Mouse (Mus musculus) liver, postnatal 0 days (tissue): ENCODE measurements around the gene Chrm3. TPM values are rescaled to one million over a fixed set of nuclear protein-coding genes. Genes with fewer than 3 reads are reported as not detected.

ENCODE experiments used
- ATAC-seq: fragments of 200-750 bp; cut with Nextera tagmentation; 2 replicates; pipeline ENCODE4 v1.8.0; 2017; ENCODE audit warnings: mild to moderate bottlenecking, moderate library complexity
- DNase-seq: peaks from one replicate; pipeline ENCODE4 v3.0.0-alpha.2; 2016
- H3K27ac ChIP-seq: fragments of 300-500 bp; sonication (generic); 2 replicates; pipeline ENCODE4 v1.5.1; 2014; ENCODE audit warnings: antibody characterized with exemption, moderate library complexity, mild to moderate bottlenecking, low read depth
- H3K27me3 ChIP-seq: fragments of 300-500 bp; sonication (generic); 2 replicates; pipeline ENCODE4 v1.6.1; 2014; ENCODE audit warnings: low read length, control low read depth, mixed read lengths; ENCODE audit not compliant: insufficient read depth
- H3K36me3 ChIP-seq: fragments of 300-500 bp; sonication (generic); replicated peaks from 2 replicates; pipeline ENCODE4 v1.6.1; 2014; ENCODE audit warnings: mild to moderate bottlenecking, control low read depth, low read length, moderate library complexity, mixed read lengths; ENCODE audit not compliant: insufficient read depth
- H3K4me1 ChIP-seq: fragments of 300-500 bp; sonication (generic); 2 replicates; pipeline ENCODE4 v1.6.1; 2014; ENCODE audit warnings: antibody characterized with exemption, mild to moderate bottlenecking, control low read depth; ENCODE audit not compliant: insufficient read depth
- H3K4me2 ChIP-seq: fragments of 300-500 bp; sonication (generic); 2 replicates; pipeline ENCODE4 v1.6.1; 2014; ENCODE audit warnings: low read depth, mild to moderate bottlenecking, low read length, moderate library complexity, mixed read lengths
- H3K4me3 ChIP-seq: fragments of 300-500 bp; sonication (generic); 2 replicates; pipeline ENCODE4 v1.5.1; 2014; ENCODE audit warnings: low read depth, low read length
- H3K9ac ChIP-seq: fragments of 300-500 bp; sonication (generic); replicated peaks from 2 replicates; pipeline ENCODE4 v1.6.1; 2014; ENCODE audit warnings: mild to moderate bottlenecking, moderate library complexity
- H3K9me3 ChIP-seq: fragments of 300-500 bp; sonication (generic); 2 replicates; pipeline ENCODE4 v1.6.1; 2016; ENCODE audit warnings: mild to moderate bottlenecking, control low read depth, low read length, mixed read lengths
- CTCF ChIP-seq: sonication (generic); IDR thresholded peaks from 2 replicates; pipeline ENCODE4 v1.5.1; 2016; ENCODE audit warnings: antibody characterized with exemption, low read depth
- EP300 ChIP-seq: IDR thresholded peaks from 2 replicates; pipeline ENCODE4 v1.6.1; 2016; ENCODE audit warnings: antibody characterized with exemption, low read depth, mild to moderate bottlenecking
- WGBS: fragments of 180-500 bp; shearing (Covaris S2); extraction: QIAGEN DNeasy Blood & Tissue Kit; methylation state at CpG from one replicate; pipeline ENCODE4 v1.1.7; 2014; ENCODE audit not compliant: insufficient replicate concordance; 5-methylcytosine and 5-hydroxymethylcytosine counted together
- polyA plus RNA-seq: library from polyadenylated mRNA; unstranded; fragments of >200 nt; fragmentation: Nextera tagmentation; extraction: Ambion mirVana; gene quantifications from 2 replicates; pipeline ENCODE4 v1.2.1, GENCODE M21; 2015

Chrm3 gene
- polyA plus RNA-seq, 1 experiment from 2014 or later = not detected

GRCm38 (mm10) chr13:9993571-9993970 is 367.1 kb downstream of the Chrm3 start:
- Histone ChIP-seq H3K9me3 (no peaks in the 10 kb centered on the region), H3K27me3 (no peaks in the 10 kb centered on the region), H3K4me3 (no peak overlapping the region), H3K4me2 (no peak overlapping the region), H3K4me1 (no peaks in the 10 kb centered on the region), H3K36me3 (no peaks in the 10 kb centered on the region), H3K9ac (no peak overlapping the region), H3K27ac (no peak overlapping the region)
- DNase-seq (no peak), ATAC-seq (no peak)
- no peak for TF ChIP-seq CTCF
- TF ChIP-seq EP300 = no peak
- WGBS = 83% methylated on average over 3 of the region's 3 CpGs

GRCm38 (mm10) chr13:9992640-9993039 is 368.0 kb downstream of the Chrm3 start:
- Histone ChIP-seq H3K4me3 (no peak overlapping the region), H3K9ac (no peak overlapping the region), H3K36me3 (no peaks in the 10 kb centered on the region), H3K9me3 (no peaks in the 10 kb centered on the region), H3K27me3 (no peaks in the 10 kb centered on the region), H3K27ac (no peak overlapping the region), H3K4me1 (no peaks in the 10 kb centered on the region), H3K4me2 (no peak overlapping the region)
- 54% methylated on average over 2 of the region's 2 CpGs for WGBS
- TF ChIP-seq EP300 (no peak), CTCF (no peak)
- no peak for ATAC-seq
- no peak for DNase-seq

- Histone ChIP-seq H3K9ac (no peak overlapping the region), H3K4me3 (no peak overlapping the region), H3K27ac (no peak overlapping the region), H3K4me1 (no peaks in the 10 kb centered on the region), H3K27me3 (no peaks in the 10 kb centered on the region), H3K36me3 (no peaks in the 10 kb centered on the region), H3K9me3 (no peaks in the 10 kb centered on the region), H3K4me2 (no peak overlapping the region)
- ATAC-seq (no peak), DNase-seq (no peak)
- WGBS = 37% methylated on average over 6 of the region's 6 CpGs
- no peak for TF ChIP-seq CTCF
- no peak for TF ChIP-seq EP300
Observed at GRCm38 (mm10) chr13:9985648-9986047, 375.0 kb downstream of the Chrm3 start.

GRCm38 (mm10) chr13:9983293-9983692 is 377.4 kb downstream of the Chrm3 start:
- DNase-seq = no peak

GRCm38 (mm10) chr13:9977699-9978098 is 382.9 kb downstream of the Chrm3 start:
- Histone ChIP-seq H3K9me3 (no peaks in the 10 kb centered on the region), H3K27me3 (no peaks in the 10 kb centered on the region), H3K27ac (no peak overlapping the region), H3K4me3 (no peak overlapping the region), H3K4me2 (no peak overlapping the region), H3K4me1 (no peaks in the 10 kb centered on the region), H3K36me3 (no peaks in the 10 kb centered on the region), H3K9ac (no peak overlapping the region)
- WGBS = 90% methylated on average over 1 of the region's 1 CpGs
- ATAC-seq = no peak
- DNase-seq = no peak
- TF ChIP-seq CTCF (no peak), EP300 (no peak)

More at GRCm38 (mm10) chr13:9983293-9983692, 377.4 kb downstream of the Chrm3 start:
- Histone ChIP-seq H3K4me3 (no peak overlapping the region), H3K9me3 (no peaks in the 10 kb centered on the region), H3K4me2 (no peak overlapping the region), H3K9ac (no peak overlapping the region), H3K27ac (no peak overlapping the region), H3K36me3 (no peaks in the 10 kb centered on the region), H3K4me1 (no peaks in the 10 kb centered on the region), H3K27me3 (no peaks in the 10 kb centered on the region)
- no peak for ATAC-seq
- TF ChIP-seq CTCF (no peak), EP300 (no peak)
- 67% methylated on average over 2 of the region's 2 CpGs for WGBS

- no peaks in the 10 kb centered on the region for H3K4me1 ChIP-seq
- no peak overlapping the region for H3K27ac ChIP-seq
- no peaks in the 10 kb centered on the region for H3K9me3 ChIP-seq
- no peak overlapping the region for H3K4me3 ChIP-seq
- no peaks in the 10 kb centered on the region for H3K27me3 ChIP-seq
- 67% methylated on average over 2 of the region's 2 CpGs for WGBS
- TF ChIP-seq EP300 (no peak), CTCF (no peak)
- DNase-seq (no peak), ATAC-seq (no peak)
- H3K4me2 ChIP-seq = no peak overlapping the region
- H3K36me3 ChIP-seq = no peaks in the 10 kb centered on the region
- no peak overlapping the region for H3K9ac ChIP-seq
Observed at GRCm38 (mm10) chr13:9973742-9974321, 386.8 kb downstream of the Chrm3 start.
